Mouse (Mus musculus): ENCODE data around the gene Hbs1l.
A peak's percentile ranks its signal among the peaks of the same experiment; 100 is the strongest.

The Hbs1l gene

GRCm38 (mm10) chr10:21295759-21296621, at the start of gene Hbs1l:
Hbs1l (plus strand) TSS chr10:21295979.
- DNase-seq (ENCODE audit: low spot score): peak; percentile 92

DNA sequence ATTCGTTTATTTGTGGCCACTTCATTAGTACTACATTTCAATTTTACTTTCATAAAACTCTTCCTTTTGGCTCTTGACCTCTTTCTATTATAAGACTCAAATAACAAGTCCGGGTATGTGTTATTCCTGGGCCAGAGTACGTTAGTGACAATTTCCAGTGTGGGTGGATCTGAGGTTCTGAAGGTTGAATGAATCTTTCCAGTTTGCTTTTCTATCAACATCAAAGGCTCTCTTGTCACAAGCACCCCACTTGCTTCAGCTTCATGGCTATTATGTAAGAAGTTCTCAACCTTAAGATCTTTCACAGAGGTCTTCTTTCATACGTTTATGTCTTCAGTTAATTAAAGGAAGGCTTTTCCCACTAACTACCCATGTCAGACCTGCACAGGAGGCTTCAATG, 47.2 kb upstream of the Hbs1l start:
- DNase-seq (ENCODE audit: low spot score): no peak

- peak; percentile 24 for DNase-seq (ENCODE audit: low spot score)
Measured at GRCm38 (mm10) chr10:21251881-21252534, 43.8 kb upstream of the Hbs1l start.

- DNase-seq (ENCODE audit: low spot score): no peak
Measured at GRCm38 (mm10) chr10:21252800-21253199, 43.0 kb upstream of the Hbs1l start.

- DNase-seq (ENCODE audit: low spot score): no peak
Measured at GRCm38 (mm10) chr10:21254266-21255140, 41.3 kb upstream of the Hbs1l start.

DNA sequence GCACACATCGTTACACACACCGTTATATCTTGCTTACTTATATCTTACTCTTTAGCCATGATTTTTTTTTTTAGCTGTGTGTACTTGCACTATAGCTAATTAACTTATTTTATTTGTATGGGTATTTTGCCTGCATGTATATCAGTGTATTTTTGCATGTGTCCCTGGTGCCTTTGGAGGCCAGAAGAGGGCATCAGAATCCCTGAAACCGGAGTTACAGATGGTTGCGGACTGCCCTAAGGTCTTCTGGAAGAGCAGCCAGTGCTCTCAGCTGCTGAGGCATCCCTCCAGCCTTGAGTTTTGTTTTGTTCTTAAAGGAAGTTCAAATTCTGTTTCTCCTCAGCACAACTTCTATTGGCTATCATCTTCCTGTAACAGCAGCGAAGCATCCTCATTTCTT, 38.5 kb upstream of the Hbs1l start:
- no peak for DNase-seq (ENCODE audit: low spot score)

DNA sequence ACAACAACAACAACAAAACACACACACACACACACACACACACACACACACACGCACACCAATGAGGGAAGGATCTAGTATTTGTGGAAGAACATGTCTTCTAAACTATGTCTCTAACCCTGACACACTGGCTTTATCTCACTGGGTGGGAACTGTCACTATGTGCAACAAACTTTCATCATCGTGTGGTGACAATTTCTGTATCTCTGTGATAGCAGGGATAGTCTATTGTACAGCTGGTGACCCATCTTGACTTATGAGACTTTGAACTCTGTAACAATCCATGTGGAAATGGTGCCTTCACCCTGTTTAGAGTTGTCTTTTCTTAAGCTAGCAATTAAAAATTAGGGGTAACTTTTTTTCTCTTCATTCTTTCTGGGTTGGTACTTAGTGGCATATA, 36.1 kb upstream of the Hbs1l start:
- DNase-seq (ENCODE audit: low spot score): no peak

- no peak for DNase-seq (ENCODE audit: low spot score)
Measured at GRCm38 (mm10) chr10:21265188-21265587, 30.6 kb upstream of the Hbs1l start.

DNA sequence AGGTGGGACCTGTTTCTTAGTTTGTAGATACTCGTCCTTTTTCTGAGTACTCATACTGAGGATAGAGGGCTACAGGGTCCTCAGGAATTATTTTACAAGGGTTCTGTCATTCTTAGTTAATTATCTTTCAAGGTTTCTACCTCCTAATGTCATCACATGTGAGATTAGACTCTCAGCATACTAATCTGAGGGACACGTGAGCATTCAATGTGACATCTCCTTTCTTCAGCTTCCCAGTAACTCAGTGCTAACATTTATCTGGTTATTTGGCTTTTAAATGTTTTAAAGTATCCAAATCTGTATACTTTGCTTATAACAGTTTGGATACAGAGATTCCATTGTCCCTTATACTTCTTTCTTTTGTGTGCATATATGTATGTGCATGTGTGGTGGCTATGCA, 28.3 kb upstream of the Hbs1l start:
- no peak for DNase-seq (ENCODE audit: low spot score)

GRCm38 (mm10) chr10:21268786-21269410, 26.9 kb upstream of the Hbs1l start:
- DNase-seq (ENCODE audit: low spot score): no peak

GRCm38 (mm10) chr10:21269920-21270319, 25.9 kb upstream of the Hbs1l start:
- DNase-seq (ENCODE audit: low spot score): no peak

GRCm38 (mm10) chr10:21270905-21271304, 24.9 kb upstream of the Hbs1l start:
- no peak for DNase-seq (ENCODE audit: low spot score)

GRCm38 (mm10) chr10:21271310-21271709, 24.5 kb upstream of the Hbs1l start:
- no peak for DNase-seq (ENCODE audit: low spot score)

DNA sequence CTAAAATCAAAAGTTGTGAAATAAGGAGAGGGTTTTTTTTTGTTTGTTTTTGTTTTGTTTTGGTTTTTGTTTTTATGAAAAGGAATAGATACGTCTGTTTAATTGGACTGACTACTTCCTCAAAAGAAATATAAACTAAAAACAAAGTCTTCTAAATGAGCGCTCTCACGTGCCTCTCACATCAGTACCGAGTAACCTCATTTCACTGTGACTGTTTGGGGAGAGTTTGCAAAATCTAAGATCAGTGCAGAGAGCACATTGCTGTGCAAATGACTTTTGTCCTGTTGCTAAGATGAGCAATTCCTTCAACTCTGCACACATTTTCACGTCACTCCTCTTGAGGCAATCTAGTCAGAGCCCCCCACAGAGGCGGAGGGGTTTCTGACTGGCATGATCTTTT, 24.0 kb upstream of the Hbs1l start:
- no peak for DNase-seq (ENCODE audit: low spot score)

DNA sequence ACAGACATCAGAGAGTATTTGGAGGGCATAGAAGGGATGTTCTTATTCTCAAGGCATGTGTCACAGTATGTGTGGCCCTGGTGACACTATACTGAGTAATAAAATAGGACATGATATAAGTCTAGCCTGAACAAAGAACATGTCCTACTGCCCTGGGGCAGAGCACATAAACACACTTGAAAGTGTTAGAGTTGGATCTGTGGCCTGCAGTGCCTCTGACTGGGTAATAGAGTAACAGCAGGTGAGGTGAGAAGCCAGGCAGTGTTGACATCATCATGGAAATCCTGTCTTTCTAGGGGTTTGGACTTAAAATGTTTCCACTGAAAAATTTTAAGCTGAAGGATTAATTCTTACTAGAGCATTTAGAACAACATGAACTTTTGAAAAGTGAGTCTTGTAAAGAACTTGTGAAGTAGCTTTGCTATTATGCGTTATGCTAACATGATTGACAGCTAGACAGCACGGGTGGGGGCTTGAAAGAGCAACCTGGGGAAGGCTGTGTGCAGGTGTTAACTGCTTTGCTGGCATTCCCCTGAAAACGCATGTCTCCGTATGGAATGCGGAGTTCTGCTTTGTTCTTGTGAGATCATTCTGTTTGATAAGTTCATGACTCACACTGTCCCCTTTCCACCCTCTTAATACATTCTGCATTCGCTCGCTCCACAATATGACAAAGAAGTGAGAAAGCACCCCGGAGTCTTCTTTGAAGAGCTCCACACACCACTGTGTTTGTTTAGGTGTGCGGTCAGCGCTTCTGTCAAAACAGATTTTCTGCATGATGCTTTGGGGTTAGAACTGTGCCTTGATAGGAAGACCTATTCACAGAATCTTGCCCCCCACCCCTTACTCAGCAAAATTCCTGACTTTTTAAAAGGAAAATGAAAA, 8.3 kb upstream of the Hbs1l start:
- no peak for DNase-seq (ENCODE audit: low spot score)

GRCm38 (mm10) chr10:21291228-21291627, 4.6 kb upstream of the Hbs1l start:
- no peak for DNase-seq (ENCODE audit: low spot score)

- DNase-seq (ENCODE audit: low spot score): no peak
Measured at GRCm38 (mm10) chr10:21294217-21294616, 1.6 kb upstream of the Hbs1l start.

DNA sequence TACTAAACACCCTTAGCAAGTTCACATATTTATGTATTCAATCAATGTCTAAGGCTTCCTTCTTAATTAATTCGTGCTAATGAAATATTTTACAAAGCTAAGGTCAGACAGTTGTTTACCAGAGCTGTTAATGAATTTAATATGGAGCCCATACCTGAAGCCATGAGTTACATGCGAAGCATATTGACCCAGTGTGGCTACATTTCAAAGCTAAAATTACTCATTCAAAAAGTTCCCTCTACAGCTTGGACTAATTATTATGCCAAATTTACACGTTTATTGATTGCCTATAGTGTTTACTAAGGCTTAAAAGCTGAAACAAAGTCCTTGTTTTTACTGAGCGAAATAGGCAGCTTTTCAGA, 401 bp upstream of the Hbs1l start:
- no peak for DNase-seq (ENCODE audit: low spot score)

DNA sequence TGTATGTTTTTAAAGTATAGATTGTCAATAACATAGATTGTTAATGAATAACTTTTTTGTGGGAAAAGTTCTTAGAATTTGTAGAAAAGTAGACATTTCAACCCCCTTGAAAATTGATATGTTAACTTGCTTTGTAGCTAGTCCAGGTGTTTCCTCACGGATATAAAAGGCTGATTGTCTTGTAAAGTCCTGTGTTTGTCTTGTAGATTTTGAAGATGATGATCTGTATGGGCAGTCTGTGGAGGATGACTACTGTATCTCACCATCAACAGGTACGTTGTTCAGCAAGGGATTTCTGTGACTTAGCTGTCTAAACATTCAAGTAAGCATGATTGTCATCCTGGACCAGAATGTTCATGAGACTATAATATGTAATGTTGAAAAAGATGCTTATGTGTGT, 3.2 kb downstream of the Hbs1l start:
- no peak for DNase-seq (ENCODE audit: low spot score)

- no peak for DNase-seq (ENCODE audit: low spot score)
Measured at GRCm38 (mm10) chr10:21301822-21302221, 6.0 kb downstream of the Hbs1l start.
